In the genomic region with DNA sequence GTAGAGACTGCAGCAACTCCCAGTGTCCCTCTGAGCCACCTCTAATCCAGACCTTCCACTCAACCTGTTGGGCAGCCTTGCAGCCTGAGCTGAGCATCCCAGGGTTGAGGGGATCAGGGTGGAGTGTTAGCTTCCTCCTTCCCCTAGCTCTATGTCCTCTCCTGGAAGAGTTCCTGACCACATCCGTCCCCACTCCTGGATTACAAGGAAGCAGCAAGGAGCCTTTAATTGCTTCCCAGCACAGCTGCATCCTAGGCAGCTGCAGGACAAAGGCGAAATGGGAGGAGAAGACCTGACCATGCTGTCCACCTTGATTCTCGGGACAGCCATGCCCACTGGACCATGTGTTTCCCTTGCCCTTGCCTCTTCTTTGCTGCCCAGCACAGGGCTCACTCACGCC, we compare ENCODE assay signal across 10 mouse cellular contexts. TPM values are rescaled to one million over a fixed set of nuclear protein-coding genes. Genes with fewer than 3 reads are reported as not detected.
A peak's percentile ranks its signal among the peaks of the same experiment; 100 is the strongest.
DNase-seq lines count a peak whose midpoint lies in the region; ATAC-seq and TF ChIP-seq lines count a peak whose summit lies in the region.
"Had no signal": no experiment of that assay in that cellular context is flagged by ENCODE, and none has a peak within 500 bp of the region (broad histone marks: within the 10 kb centered on the region; RNA-seq: fewer than 3 reads in every experiment).

No protein-coding gene starts in this region.

- no peaks in the 10 kb centered on the region for H3K36me3 ChIP-seq in heart, embryonic 10.5 days
- no peaks in the 10 kb centered on the region for H3K36me3 ChIP-seq in heart, embryonic 11.5 days (ENCODE audit: control insufficient read depth, insufficient read depth, low read length)
- no peaks in the 10 kb centered on the region for H3K36me3 ChIP-seq in E14TG2a.4 (ENCODE audit: insufficient read depth, low read length)
- H3K36me3 ChIP-seq in heart, embryonic 16.5 days (ENCODE audit: control insufficient read depth, insufficient read depth) = no peaks in the 10 kb centered on the region
- no peaks in the 10 kb centered on the region for H3K36me3 ChIP-seq in midbrain, embryonic 11.5 days (ENCODE audit: control insufficient read depth, insufficient read depth, low read length)

- no peaks in the 10 kb centered on the region for H3K9me3 ChIP-seq in heart, embryonic 10.5 days
- H3K9me3 ChIP-seq in heart, embryonic 11.5 days (replicated peaks; ENCODE audit: control insufficient read depth, low read length) = no peaks in the 10 kb centered on the region
- no peaks in the 10 kb centered on the region for H3K9me3 ChIP-seq in E14TG2a.4 (ENCODE audit: low read length)
- no peaks in the 10 kb centered on the region for H3K9me3 ChIP-seq in heart, embryonic 16.5 days (replicated peaks; ENCODE audit: control insufficient read depth, low read length)
- no peaks in the 10 kb centered on the region for H3K9me3 ChIP-seq in midbrain, embryonic 11.5 days (ENCODE audit: control insufficient read depth, low read length)

- no peak overlapping the region for H3K9ac ChIP-seq in heart, embryonic 11.5 days (ENCODE audit: low read depth, low read length)
- H3K9ac ChIP-seq in heart, embryonic 16.5 days (ENCODE audit: low read length) = peak overlapping the region; percentile 35; the same call in 1 of the 2 replicates
- peak overlapping the region; percentile 45 for H3K9ac ChIP-seq in midbrain, embryonic 11.5 days (ENCODE audit: low read length)
- H3K9ac ChIP-seq: liver, embryonic 14.5 days had no signal

- no peak overlapping the region for H3K4me3 ChIP-seq in heart, embryonic 10.5 days
- no peak overlapping the region for H3K4me3 ChIP-seq in heart, embryonic 11.5 days (ENCODE audit: low read depth, low read length)
- H3K4me3 ChIP-seq in E14TG2a.4 (replicated peaks; ENCODE audit: low read length) = 0 out of 2 replicates have a peak overlapping the region, but pooled peaks have one; percentile 10
- no peak overlapping the region for H3K4me3 ChIP-seq in heart, embryonic 16.5 days (ENCODE audit: low read length)
- H3K4me3 ChIP-seq in midbrain, embryonic 11.5 days (ENCODE audit: low read depth, low read length) = peak overlapping the region; percentile 16; the same call in 1 of the 2 replicates

- H3K27ac ChIP-seq in heart, embryonic 10.5 days = peak overlapping the region; percentile 56
- H3K27ac ChIP-seq in heart, embryonic 11.5 days (ENCODE audit: low read depth, low read length) = no peak overlapping the region
- peak overlapping the region; percentile 77 for H3K27ac ChIP-seq in heart, embryonic 16.5 days (ENCODE audit: low read length)
- peak overlapping the region; percentile 71 for H3K27ac ChIP-seq in midbrain, embryonic 11.5 days (ENCODE audit: low read depth, low read length)
- H3K27ac ChIP-seq: liver, embryonic 14.5 days had no signal

- H3K4me1 ChIP-seq in heart, embryonic 10.5 days = peaks cover 66% of the 10 kb centered on the region
- H3K4me1 ChIP-seq in heart, embryonic 11.5 days (ENCODE audit: control insufficient read depth, insufficient read depth, low read length) = peaks cover 26% of the 10 kb centered on the region
- H3K4me1 ChIP-seq in E14TG2a.4 (replicated peaks; ENCODE audit: low read depth, low read length) = peaks cover 48% of the 10 kb centered on the region
- peaks cover 32% of the 10 kb centered on the region for H3K4me1 ChIP-seq in heart, embryonic 16.5 days (ENCODE audit: control insufficient read depth, insufficient read depth, low read length)
- H3K4me1 ChIP-seq in midbrain, embryonic 11.5 days (ENCODE audit: control insufficient read depth, insufficient read depth, low read length) = peaks cover 49% of the 10 kb centered on the region

- WGBS in heart, embryonic 10.5 days = 34% methylated on average over 4 of the region's 4 CpGs
- WGBS in heart, embryonic 11.5 days (ENCODE audit: insufficient replicate concordance) = 52% methylated on average over 4 of the region's 4 CpGs
- 41% methylated on average over 4 of the region's 4 CpGs for WGBS in heart, embryonic 16.5 days
- WGBS in midbrain, embryonic 11.5 days = 44% methylated on average over 4 of the region's 4 CpGs

- peaks cover 78% of the 10 kb centered on the region for H3K27me3 ChIP-seq in heart, embryonic 10.5 days (ENCODE audit: insufficient read depth, poor library complexity, severe bottlenecking)
- peaks cover 50% of the 10 kb centered on the region for H3K27me3 ChIP-seq in heart, embryonic 11.5 days (ENCODE audit: control insufficient read depth, insufficient read depth, low read length)
- peaks cover 93% of the 10 kb centered on the region for H3K27me3 ChIP-seq in E14TG2a.4 (ENCODE audit: insufficient read depth, low read length)
- H3K27me3 ChIP-seq in heart, embryonic 16.5 days (ENCODE audit: control insufficient read depth, insufficient read depth, low read length) = no peaks in the 10 kb centered on the region
- no peaks in the 10 kb centered on the region for H3K27me3 ChIP-seq in midbrain, embryonic 11.5 days (ENCODE audit: control insufficient read depth, insufficient read depth, low read length)

- no peak for ATAC-seq in heart, embryonic 11.5 days (replicated peaks; ENCODE audit: insufficient number of reproducible peaks, low FRiP score, low TSS enrichment)
- no peak for ATAC-seq in heart, embryonic 16.5 days (replicated peaks; ENCODE audit: extremely low read depth, insufficient read depth, low FRiP score)
- no peak for ATAC-seq in midbrain, embryonic 11.5 days (ENCODE audit: low FRiP score)

- DNase-seq in heart, embryonic 10.5 days (ENCODE audit: low spot score) = no peak
- DNase-seq in midbrain, embryonic 11.5 days (ENCODE audit: low spot score, missing footprints) = no peak
- no peak for DNase-seq in right cerebral cortex, postnatal 10 days (ENCODE audit: low spot score in 2 of 2)
- no peak for DNase-seq in thymus, postnatal 0 days (ENCODE audit: low spot score)
- DNase-seq in embryo, embryonic 10.5 days (ENCODE audit: low spot score) = no peak
- DNase-seq: cerebellum, postnatal 36 days had no signal

- H3K4me2 ChIP-seq in heart, embryonic 11.5 days = no peak overlapping the region
- H3K4me2 ChIP-seq in heart, embryonic 16.5 days (ENCODE audit: low read depth, low read length) = peak overlapping the region; percentile 31; the same call in 1 of the 2 replicates
- peak overlapping the region; percentile 39 for H3K4me2 ChIP-seq in midbrain, embryonic 11.5 days

- no peak for TF ChIP-seq CTCF in E14TG2a.4 (conservative IDR thresholded peaks at IDR 0.05; ENCODE audit: low read length)

RNA-seq across cellular contexts. Expression of a gene that starts 3.5 kb away (rescaled TPM):
- polyA plus RNA-seq in heart, embryonic 10.5 days (2016; fragmentation: Nextera tagmentation; extraction: Ambion mirVana) = 5.7 and 5.9 TPM in 2 replicates
- 4.5 and 4.8 TPM in 2 replicates for polyA plus RNA-seq in heart, embryonic 11.5 days (2014; fragmentation: Nextera tagmentation; extraction: Ambion mirVana)
- polyA plus RNA-seq in heart, embryonic 16.5 days (2015; fragmentation: Nextera tagmentation; extraction: Ambion mirVana) = 16.2 and 18.1 TPM in 2 replicates
- polyA plus RNA-seq in midbrain, embryonic 11.5 days (2014; fragmentation: Nextera tagmentation; extraction: Ambion mirVana) = 60.3 and 63.9 TPM in 2 replicates
- polyA plus RNA-seq in thymus, postnatal 0 days (2015; fragmentation: Nextera tagmentation; extraction: Ambion mirVana) = 9.5 TPM in 2 replicates

RNA-seq across cellular contexts. Expression of a gene that starts 19.6 kb away (rescaled TPM):
- polyA plus RNA-seq in heart, embryonic 10.5 days (2016; fragmentation: Nextera tagmentation; extraction: Ambion mirVana) = 7.7 and 8.4 TPM in 2 replicates
- polyA plus RNA-seq in heart, embryonic 11.5 days (2014; fragmentation: Nextera tagmentation; extraction: Ambion mirVana) = 5.9 and 8.3 TPM in 2 replicates
- 8.5 and 10.0 TPM in 2 replicates for polyA plus RNA-seq in heart, embryonic 16.5 days (2015; fragmentation: Nextera tagmentation; extraction: Ambion mirVana)
- polyA plus RNA-seq in midbrain, embryonic 11.5 days (2014; fragmentation: Nextera tagmentation; extraction: Ambion mirVana) = 1.4 and 1.5 TPM in 2 replicates
- polyA plus RNA-seq in thymus, postnatal 0 days (2015; fragmentation: Nextera tagmentation; extraction: Ambion mirVana) = 23.5 and 25.6 TPM in 2 replicates

RNA-seq across cellular contexts. Expression of a gene that starts 34.2 kb away (rescaled TPM):
- polyA plus RNA-seq in heart, embryonic 10.5 days (2016; fragmentation: Nextera tagmentation; extraction: Ambion mirVana) = 90.9 and 99.8 TPM in 2 replicates
- 62.9 and 69.0 TPM in 2 replicates for polyA plus RNA-seq in heart, embryonic 11.5 days (2014; fragmentation: Nextera tagmentation; extraction: Ambion mirVana)
- 79.1 and 81.9 TPM in 2 replicates for polyA plus RNA-seq in heart, embryonic 16.5 days (2015; fragmentation: Nextera tagmentation; extraction: Ambion mirVana)
- 96.4 and 102 TPM in 2 replicates for polyA plus RNA-seq in midbrain, embryonic 11.5 days (2014; fragmentation: Nextera tagmentation; extraction: Ambion mirVana)
- polyA plus RNA-seq in thymus, postnatal 0 days (2015; fragmentation: Nextera tagmentation; extraction: Ambion mirVana) = 73.3 and 78.1 TPM in 2 replicates

RNA-seq across cellular contexts. Expression of a gene that starts 37.4 kb away (rescaled TPM):
- 0.10 TPM in 1 of 2 replicates, not detected in the other for polyA plus RNA-seq in heart, embryonic 10.5 days (2016; fragmentation: Nextera tagmentation; extraction: Ambion mirVana)
- not detected in 2 replicates for polyA plus RNA-seq in heart, embryonic 11.5 days (2014; fragmentation: Nextera tagmentation; extraction: Ambion mirVana)
- polyA plus RNA-seq in heart, embryonic 16.5 days (2015; fragmentation: Nextera tagmentation; extraction: Ambion mirVana) = not detected in 2 replicates
- not detected in 2 replicates for polyA plus RNA-seq in midbrain, embryonic 11.5 days (2014; fragmentation: Nextera tagmentation; extraction: Ambion mirVana)
- polyA plus RNA-seq in thymus, postnatal 0 days (2015; fragmentation: Nextera tagmentation; extraction: Ambion mirVana) = 0.14 TPM in 1 of 2 replicates, not detected in the other
- polyA plus RNA-seq: liver, embryonic 14.5 days had no signal

RNA-seq across cellular contexts. Expression of a gene that starts 41.5 kb away (rescaled TPM):
- polyA plus RNA-seq in heart, embryonic 10.5 days (2016; fragmentation: Nextera tagmentation; extraction: Ambion mirVana) = 0.92 TPM in 1 of 2 replicates, not detected in the other
- polyA plus RNA-seq in heart, embryonic 11.5 days (2014; fragmentation: Nextera tagmentation; extraction: Ambion mirVana) = 0.44 TPM in 1 of 2 replicates, not detected in the other
- polyA plus RNA-seq in heart, embryonic 16.5 days (2015; fragmentation: Nextera tagmentation; extraction: Ambion mirVana) = 1.1 TPM in 1 of 2 replicates, not detected in the other
- polyA plus RNA-seq in midbrain, embryonic 11.5 days (2014; fragmentation: Nextera tagmentation; extraction: Ambion mirVana) = 0.94 TPM in 1 of 2 replicates, not detected in the other
- 0.34 TPM in 1 of 2 replicates, not detected in the other for polyA plus RNA-seq in thymus, postnatal 0 days (2015; fragmentation: Nextera tagmentation; extraction: Ambion mirVana)

Comparison
In these comparisons a context has a peak if more than half of its experiments do, and no peak if none do; other contexts are left out.
1. H3K4me3 ChIP-seq: peak in E14TG2a.4 (single experiment) and midbrain, embryonic 11.5 days (single experiment); none in heart, embryonic 10.5 days (single experiment), heart, embryonic 11.5 days (single experiment) and heart, embryonic 16.5 days (single experiment).